Mouse (Mus musculus) mouse embryonic stem cell (cell line): ENCODE measurements around the gene 4930455H04Rik.

ENCODE experiments used
- in situ Hi-C, 2 experiments: fragments of 300-500 bp; cut with MboI; formaldehyde crosslinking; loops; 1 replicate in 1 of 2; 3 replicates in 1 of 2; pipeline ENCODE4 v1.14.3; 2019 to 2020; ENCODE audit warnings: low sequenced_read_pairs in 2 of 2, low pct_unique_long_range_greater_than_20kb in 1 of 2, mixed read lengths in 1 of 2; ENCODE audit not compliant: unreplicated experiment in 1 of 2

4930455H04Rik gene

GRCm38 (mm10) chr3:116963213-116963612 is 4.9 kb upstream of the 4930455H04Rik start:
- in situ Hi-C loops, result no loop called here

- in situ Hi-C loops, result no loop called here
Observed at GRCm38 (mm10) chr3:116964426-116964825, 3.6 kb upstream of the 4930455H04Rik start.

DNA sequence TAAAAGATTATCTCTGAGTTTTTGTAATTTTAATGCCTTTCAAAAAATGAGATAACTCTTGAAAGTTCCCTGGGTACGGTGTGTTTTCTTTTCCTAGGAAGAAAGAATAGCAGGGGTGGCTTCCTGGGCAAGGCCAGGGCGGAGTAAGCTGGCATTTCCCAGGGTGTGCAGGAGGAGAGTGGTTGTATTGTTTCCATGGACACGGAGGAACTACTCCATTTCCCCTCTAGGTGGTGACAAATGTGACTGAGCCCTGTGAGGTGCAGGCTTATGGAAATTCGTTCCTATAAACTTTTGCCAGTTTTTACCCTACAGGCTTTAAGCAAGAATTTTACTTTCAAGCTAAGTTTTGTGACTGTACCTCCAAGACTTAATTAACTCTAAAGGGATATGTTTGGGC is 1.8 kb upstream of the 4930455H04Rik start:
- in situ Hi-C loops, result no loop called here

DNA sequence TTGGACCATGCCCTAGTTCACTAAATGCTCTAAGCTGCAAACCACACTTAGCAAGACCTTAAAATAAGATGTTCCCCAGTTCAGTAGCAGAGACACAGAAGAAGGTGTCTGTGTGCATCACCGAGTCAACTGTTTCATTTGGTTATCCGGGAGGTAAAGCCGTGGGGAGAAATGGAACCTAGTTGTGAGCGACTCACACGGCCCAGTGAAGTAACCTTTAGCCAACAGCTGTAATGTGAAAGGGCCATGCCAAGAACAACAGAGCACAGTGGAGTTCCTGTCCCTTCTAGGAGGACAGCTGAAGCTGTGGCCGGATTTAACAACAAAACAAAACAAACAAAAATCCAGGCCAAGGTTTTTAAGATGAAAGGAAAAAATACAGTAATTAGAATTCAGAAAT is 1.3 kb upstream of the 4930455H04Rik start:
- in situ Hi-C loops, result no loop called here

DNA sequence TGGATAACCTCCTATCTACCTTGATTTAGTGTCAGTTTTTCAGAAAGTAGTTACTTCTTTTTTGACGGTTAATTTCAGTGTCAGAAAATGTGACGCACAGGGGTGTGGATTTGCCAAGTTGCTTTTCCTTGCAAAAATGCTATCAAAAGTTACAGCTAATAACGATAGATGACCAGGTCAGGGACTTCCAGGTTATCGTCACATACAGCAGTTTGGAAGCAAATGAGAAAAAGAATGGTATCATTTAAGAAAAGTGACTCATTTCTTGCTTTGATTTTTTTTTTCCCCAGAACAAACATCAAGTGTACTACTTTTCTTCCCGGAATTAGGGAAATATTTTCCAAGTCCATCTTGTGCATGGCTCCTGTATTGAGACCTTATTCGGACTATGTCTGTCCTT is 631 bp upstream of the 4930455H04Rik start:
- in situ Hi-C loops, result no loop called here

GRCm38 (mm10) chr3:116968540-116968997 is 502 bp downstream of the 4930455H04Rik start, which contains the start of gene Palmd:
TSS of gene Palmd (minus strand) at chr3:116968987.
- in situ Hi-C loops, result no loop called here

GRCm38 (mm10) chr3:116969003-116969402 is 936 bp downstream of the 4930455H04Rik start:
- in situ Hi-C loops, result no loop called here

GRCm38 (mm10) chr3:116969786-116970185 is 1.7 kb downstream of the 4930455H04Rik start:
- in situ Hi-C loops, result no loop called here

GRCm38 (mm10) chr3:116981811-116982575 is 13.9 kb downstream of the 4930455H04Rik start:
- in situ Hi-C loops, result no loop called here

DNA sequence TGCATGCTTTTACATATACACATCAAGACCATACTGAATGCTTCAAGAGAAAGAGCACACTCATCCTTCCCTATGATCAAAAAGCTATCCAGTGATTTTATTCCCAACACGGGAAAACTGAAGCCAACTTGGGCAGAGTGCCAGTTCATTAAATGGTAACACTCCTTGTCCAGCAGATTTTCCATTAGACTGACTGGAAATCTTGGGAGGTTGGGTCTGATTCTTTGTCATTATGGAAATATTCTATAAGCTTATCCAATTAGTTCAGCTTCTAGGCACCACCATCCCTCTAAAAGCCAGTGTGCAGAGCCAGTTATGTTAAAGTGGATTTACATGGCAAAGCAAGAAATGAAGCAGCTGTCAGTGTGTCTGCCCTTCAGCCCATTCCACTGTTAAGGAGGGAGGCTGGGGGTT is 17.0 kb downstream of the 4930455H04Rik start:
- in situ Hi-C loops, result no loop called here

DNA sequence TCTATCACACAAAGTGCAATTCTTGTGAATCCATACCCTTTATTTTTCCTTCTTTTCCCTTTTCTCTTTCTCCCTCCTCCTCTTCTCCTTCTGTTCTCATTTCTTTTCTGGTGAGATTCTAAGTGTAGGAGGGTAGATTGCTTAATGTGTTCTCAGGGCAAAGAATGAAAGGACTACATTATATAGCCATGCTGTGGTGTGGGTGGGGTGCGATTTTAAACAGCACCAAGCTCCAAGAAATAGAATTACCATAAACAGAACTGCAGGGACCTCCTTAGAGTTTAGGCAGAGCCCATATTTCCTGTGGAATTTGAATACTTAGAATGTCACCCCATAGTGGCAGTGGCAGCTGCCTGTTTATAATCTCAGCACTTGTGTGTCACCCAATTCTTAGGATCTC is 17.7 kb downstream of the 4930455H04Rik start:
- in situ Hi-C loops, result no loop called here

DNA sequence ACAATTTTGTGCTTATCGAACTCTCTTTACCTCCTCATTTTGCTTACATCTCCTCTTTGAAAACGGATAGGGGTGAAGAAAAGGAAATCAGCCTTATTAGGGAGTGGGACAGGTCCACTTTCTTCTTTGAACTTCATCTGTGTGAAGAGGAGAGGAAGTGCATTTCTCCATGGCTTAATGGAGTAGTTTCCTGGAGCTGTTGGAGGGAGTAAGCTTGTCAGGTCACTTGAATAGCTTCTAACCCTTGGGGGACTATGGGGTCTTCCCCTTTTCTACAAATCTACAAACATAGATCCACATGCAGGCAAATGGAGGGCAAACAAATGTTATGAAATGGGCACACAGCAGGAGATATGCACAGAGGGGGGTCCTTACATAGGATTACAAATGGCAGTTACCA is 18.4 kb downstream of the 4930455H04Rik start:
- in situ Hi-C loops, result no loop called here

GRCm38 (mm10) chr3:116988221-116988620 is 20.2 kb downstream of the 4930455H04Rik start:
- in situ Hi-C loops, result no loop called here

DNA sequence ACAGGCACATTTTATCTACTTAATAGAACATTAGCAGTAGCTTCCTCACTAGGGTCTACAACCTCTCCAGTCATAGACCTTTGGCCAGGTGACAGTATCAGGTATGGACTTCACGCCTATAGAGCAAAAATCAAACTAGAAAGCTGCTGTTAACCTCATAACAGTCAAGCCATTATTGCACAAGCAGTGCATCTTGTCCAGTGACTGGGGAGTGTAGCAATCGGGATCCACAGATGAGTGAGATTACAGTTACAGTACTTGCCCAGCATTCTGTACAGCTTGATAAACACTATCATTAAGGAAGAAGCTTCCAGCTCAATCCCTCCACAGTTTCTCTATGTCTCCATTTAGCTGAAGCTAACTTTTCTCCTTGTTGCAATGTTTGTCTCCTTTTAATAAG is 23.1 kb downstream of the 4930455H04Rik start:
- in situ Hi-C loops, result no loop called here

- in situ Hi-C loops, result no loop called here
Observed at GRCm38 (mm10) chr3:116993011-116993410, 24.9 kb downstream of the 4930455H04Rik start.

- in situ Hi-C loops, result no loop called here
Observed at GRCm38 (mm10) chr3:117001686-117002485, 33.8 kb downstream of the 4930455H04Rik start.

DNA sequence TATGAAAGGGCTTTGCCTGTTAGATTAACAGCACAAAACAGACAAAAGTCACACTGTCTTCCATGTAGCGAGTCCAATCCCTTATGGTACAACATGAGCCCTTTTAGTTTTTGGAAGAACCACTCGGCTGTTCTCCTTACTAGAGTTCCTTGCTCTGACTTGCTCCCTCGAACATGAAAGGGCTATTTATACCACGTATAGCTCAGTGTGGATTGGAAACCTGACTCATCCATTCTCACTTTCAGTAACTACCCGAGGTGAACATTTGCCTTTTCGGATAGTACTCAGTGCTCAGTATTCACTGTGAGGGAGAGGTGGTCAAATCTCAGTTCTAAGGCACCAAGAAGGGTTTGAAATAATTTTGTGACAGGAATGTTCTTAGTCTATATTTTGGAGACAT is 35.3 kb downstream of the 4930455H04Rik start:
- in situ Hi-C loops, result no loop called here

GRCm38 (mm10) chr3:117006636-117007035 is 38.6 kb downstream of the 4930455H04Rik start:
- in situ Hi-C loops, result no loop called here

- in situ Hi-C loops, result no loop called here
Observed at GRCm38 (mm10) chr3:117007340-117007739, 39.3 kb downstream of the 4930455H04Rik start.

- in situ Hi-C loops, result no loop called here
Observed at GRCm38 (mm10) chr3:117010182-117010581, 42.1 kb downstream of the 4930455H04Rik start.
